Mouse (Mus musculus): ENCODE results near the gene Usp32.

Usp32 gene

GRCm38 (mm10) chr11:84978113-84978512 is 161.8 kb downstream of the Usp32 start:
- H3K27me3 ChIP-seq (ENCODE audit: control insufficient read depth, insufficient read depth, low read length, poor library complexity, severe bottlenecking) = no peaks in the 10 kb centered on the region; the same call in 1 of the 2 replicates
- H3K36me3 ChIP-seq (ENCODE audit: control insufficient read depth, insufficient read depth, low read length, poor library complexity, severe bottlenecking) = no peaks in the 10 kb centered on the region
- DNase-seq (ENCODE audit: low read depth, low spot score) = peak; percentile 18

DNA sequence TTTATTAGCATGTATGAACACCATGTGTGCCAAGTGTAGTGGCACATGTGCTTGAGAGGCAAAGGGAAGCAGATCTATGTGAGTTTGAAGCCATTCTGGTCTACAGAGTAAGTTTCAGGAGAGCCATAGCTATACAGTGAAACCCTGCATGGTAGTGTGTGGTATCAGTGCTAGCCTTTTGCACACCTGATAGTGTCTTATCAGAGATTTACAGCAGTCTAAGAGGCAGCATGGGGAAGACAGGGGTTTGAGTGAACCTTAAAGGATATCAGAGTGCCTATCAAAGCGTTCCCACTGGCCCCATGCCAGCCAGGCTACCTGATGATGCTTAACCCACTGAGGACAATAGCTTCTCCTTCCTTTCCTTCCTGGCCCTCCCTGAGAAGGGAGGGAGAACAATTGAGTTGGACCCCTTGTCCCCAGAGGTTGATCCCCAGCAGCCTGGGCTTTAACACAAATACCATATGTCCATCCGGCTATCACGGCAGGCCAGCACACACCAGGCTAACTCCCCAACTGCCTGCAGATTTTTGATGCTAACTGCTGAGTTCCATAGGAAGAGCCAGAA is 162.5 kb downstream of the Usp32 start:
- Histone ChIP-seq H3K27me3 (ENCODE audit: control insufficient read depth, insufficient read depth, low read length, poor library complexity, severe bottlenecking) (no peaks in the 10 kb centered on the region; the same call in 1 of the 2 replicates), H3K36me3 (ENCODE audit: control insufficient read depth, insufficient read depth, low read length, poor library complexity, severe bottlenecking) (no peaks in the 10 kb centered on the region)
- DNase-seq (ENCODE audit: low read depth, low spot score) = no peak

DNA sequence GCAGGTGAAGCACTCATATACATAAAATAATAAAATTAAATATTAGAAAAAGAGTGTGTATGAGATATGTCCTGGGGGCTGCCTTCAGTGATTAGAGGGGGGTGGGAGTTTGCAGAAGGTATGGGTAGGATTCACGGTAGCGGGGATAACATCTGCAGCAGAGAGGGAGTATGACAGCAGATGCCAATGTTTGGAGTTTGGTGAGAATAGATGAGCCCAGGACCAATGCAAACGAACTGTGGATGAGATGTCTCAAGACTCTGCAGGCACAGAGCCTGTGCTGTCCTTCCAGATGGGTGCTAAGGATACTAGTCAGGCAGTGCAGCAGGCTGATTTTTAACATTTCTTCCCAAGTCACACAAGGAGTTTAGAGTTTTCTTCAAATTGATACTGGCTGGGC is 163.3 kb downstream of the Usp32 start:
- Histone ChIP-seq H3K36me3 (ENCODE audit: control insufficient read depth, insufficient read depth, low read length, poor library complexity, severe bottlenecking) (no peaks in the 10 kb centered on the region), H3K27me3 (ENCODE audit: control insufficient read depth, insufficient read depth, low read length, poor library complexity, severe bottlenecking) (no peaks in the 10 kb centered on the region; the same call in 1 of the 2 replicates)
- DNase-seq (ENCODE audit: low read depth, low spot score) = no peak

DNA sequence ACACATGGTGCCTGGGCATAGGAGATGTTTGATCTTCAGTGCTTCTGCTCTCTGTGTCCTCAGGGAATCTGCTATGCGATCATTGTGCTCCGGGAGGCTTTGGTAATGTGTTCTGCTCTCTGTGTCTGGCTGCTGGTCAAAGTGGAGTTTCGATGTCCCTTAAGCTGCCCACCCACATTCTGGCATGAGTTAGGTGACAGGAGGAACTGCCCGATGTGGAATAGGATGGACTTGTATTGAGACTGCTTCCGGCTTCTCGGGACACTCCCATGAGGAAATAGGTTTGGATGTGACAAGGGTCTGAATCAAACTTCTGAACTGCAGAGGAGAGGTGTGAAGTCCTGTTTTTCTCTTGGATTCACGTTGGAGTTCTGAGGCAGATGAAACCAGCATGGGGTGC is 165.4 kb downstream of the Usp32 start:
- no peak for DNase-seq (ENCODE audit: low read depth, low spot score)
- no peaks in the 10 kb centered on the region; the same call in 1 of the 2 replicates for H3K27me3 ChIP-seq (ENCODE audit: control insufficient read depth, insufficient read depth, low read length, poor library complexity, severe bottlenecking)
- no peaks in the 10 kb centered on the region for H3K36me3 ChIP-seq (ENCODE audit: control insufficient read depth, insufficient read depth, low read length, poor library complexity, severe bottlenecking)

- DNase-seq (ENCODE audit: low read depth, low spot score) = no peak
- no peaks in the 10 kb centered on the region for H3K36me3 ChIP-seq (ENCODE audit: control insufficient read depth, insufficient read depth, low read length, poor library complexity, severe bottlenecking)
- no peaks in the 10 kb centered on the region; the same call in 1 of the 2 replicates for H3K27me3 ChIP-seq (ENCODE audit: control insufficient read depth, insufficient read depth, low read length, poor library complexity, severe bottlenecking)
These were observed 166.3 kb downstream of the Usp32 start for GRCm38 (mm10) chr11:84973661-84974060.

DNA sequence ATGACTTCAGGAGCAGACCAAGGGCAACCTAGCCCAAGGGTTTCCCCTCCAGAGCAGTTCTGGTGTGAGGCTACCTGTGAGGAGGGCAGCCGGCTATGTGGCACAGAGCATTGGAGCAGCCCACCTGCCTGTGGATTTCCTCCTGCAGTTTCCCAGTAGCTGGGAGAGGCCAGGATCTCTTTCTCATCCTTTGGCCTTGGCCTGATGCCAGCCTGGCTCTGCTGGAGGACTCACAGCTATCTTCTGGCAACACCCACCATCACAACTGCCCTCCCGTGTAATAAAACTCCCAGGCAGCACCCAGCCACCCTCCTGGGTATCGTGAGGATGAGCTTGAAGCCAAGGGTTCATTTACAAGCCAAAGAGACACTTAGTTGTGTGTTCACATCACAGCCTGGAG is 167.9 kb downstream of the Usp32 start:
- no peaks in the 10 kb centered on the region for H3K36me3 ChIP-seq (ENCODE audit: control insufficient read depth, insufficient read depth, low read length, poor library complexity, severe bottlenecking)

DNA sequence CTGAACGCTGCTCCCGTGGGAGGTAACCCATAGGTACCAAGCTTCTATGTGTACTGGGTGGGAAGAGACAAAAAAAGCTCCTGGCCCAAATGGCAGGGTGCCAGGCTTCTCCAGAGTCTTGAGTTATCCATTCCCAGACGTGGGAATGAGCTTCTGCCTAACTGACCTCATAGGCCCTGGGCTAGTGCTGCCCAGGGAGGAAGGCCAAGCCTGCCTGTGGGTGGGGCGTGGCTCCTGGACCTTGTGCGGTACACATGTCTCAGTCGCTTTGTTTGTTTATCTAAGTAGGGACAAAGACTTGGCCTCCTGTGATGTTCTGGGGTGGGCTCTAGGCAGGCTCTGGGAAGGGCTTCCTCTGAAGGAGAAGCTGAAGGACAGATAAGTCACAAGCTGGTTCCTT is 171.2 kb downstream of the Usp32 start:
- DNase-seq (ENCODE audit: low read depth, low spot score) = no peak
- H3K36me3 ChIP-seq (ENCODE audit: control insufficient read depth, insufficient read depth, low read length, poor library complexity, severe bottlenecking) = no peaks in the 10 kb centered on the region
- H3K27me3 ChIP-seq (ENCODE audit: control insufficient read depth, insufficient read depth, low read length, poor library complexity, severe bottlenecking) = no peaks in the 10 kb centered on the region

More for the DNA sequence above, 167.9 kb downstream of the Usp32 start:
- H3K27me3 ChIP-seq (ENCODE audit: control insufficient read depth, insufficient read depth, low read length, poor library complexity, severe bottlenecking) = no peaks in the 10 kb centered on the region; the same call in 1 of the 2 replicates
- no peak for DNase-seq (ENCODE audit: low read depth, low spot score)

DNA sequence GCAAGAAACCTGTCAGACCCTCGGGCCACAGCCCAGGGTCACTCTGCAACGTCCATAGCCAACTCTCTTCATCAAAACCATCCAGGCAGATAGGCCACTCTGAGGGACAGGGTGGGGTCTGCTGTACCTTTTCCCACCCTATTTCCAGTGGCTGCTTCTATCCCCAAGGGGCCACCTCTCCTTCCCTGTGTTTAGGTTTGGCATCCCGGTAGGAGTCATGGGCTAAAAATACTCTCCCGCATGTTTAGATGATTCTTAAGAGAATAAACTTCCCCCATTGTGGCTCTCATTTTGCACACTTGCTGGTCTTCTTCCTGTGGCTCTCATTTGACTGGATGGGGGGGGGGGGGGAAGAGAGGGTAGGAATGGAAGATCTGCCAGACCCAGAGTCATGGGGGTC is 171.7 kb downstream of the Usp32 start:
- H3K27me3 ChIP-seq (ENCODE audit: control insufficient read depth, insufficient read depth, low read length, poor library complexity, severe bottlenecking) = no peaks in the 10 kb centered on the region
- no peak for DNase-seq (ENCODE audit: low read depth, low spot score)

DNA sequence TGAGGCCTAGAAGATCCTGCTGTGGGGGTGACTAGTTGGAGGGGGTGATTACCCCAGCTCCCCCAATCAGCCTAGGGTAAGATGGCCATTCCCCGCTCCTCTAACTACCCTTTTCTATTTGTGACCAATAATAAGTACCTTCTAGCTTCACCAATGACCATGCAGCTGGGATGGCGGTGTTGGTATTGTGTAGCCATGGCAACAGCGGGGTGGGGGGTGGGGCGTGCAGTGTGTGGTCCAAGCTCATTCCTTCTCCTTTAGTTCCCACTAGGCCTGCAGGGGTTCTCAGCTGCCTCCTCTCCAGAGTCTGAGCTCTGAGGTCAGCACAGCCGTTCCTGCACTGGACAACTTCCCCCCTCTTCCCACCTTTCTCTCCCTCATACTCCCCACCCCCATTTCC is 172.8 kb downstream of the Usp32 start:
- Histone ChIP-seq H3K36me3 (ENCODE audit: control insufficient read depth, insufficient read depth, low read length, poor library complexity, severe bottlenecking) (no peaks in the 10 kb centered on the region), H3K27me3 (ENCODE audit: control insufficient read depth, insufficient read depth, low read length, poor library complexity, severe bottlenecking) (no peaks in the 10 kb centered on the region)
- DNase-seq (ENCODE audit: low read depth, low spot score) = no peak

More for the DNA sequence above, 171.7 kb downstream of the Usp32 start:
- H3K36me3 ChIP-seq (ENCODE audit: control insufficient read depth, insufficient read depth, low read length, poor library complexity, severe bottlenecking) = no peaks in the 10 kb centered on the region

DNA sequence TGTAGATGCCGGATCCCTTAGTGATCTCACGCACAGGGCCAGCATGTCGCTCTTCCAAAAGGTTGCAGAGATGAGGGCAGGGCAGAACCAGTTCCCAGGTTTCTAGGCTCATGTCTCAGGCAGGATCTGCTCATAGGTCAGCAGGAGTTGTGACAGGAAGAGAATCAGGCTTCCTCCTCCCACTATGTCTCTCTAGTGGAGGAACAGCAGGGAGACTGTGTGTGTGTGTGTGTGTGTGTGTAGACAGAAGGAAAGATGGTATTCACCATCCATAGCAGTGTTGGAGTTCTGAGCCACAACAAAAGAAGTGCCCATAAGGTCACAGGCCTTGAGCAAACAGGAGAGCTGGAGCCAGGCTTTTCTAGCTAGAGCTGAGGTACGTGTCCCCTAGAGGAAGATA is 173.3 kb downstream of the Usp32 start:
- no peak for DNase-seq (ENCODE audit: low read depth, low spot score)
- Histone ChIP-seq H3K27me3 (ENCODE audit: control insufficient read depth, insufficient read depth, low read length, poor library complexity, severe bottlenecking) (no peaks in the 10 kb centered on the region), H3K36me3 (ENCODE audit: control insufficient read depth, insufficient read depth, low read length, poor library complexity, severe bottlenecking) (no peaks in the 10 kb centered on the region)

DNA sequence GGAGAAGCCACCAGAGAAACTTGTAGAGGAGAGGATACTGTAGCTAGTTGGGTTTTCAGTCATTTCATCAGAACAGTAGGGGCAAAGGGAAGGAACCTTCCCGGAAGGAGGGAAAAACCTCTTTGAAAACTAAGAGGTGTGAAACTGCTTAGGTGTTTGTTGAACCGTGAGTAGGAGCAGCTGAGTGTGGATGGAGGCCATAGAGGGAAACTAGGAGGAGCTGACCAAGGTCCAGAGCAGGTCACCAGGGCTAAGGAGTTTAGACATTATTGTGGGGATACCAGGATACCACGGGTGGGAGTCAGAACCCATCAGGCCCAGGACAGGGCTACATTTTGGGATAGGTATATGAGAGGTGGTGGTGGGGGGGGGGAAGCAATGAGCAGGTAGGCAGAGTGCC is 176.4 kb downstream of the Usp32 start:
- no peaks in the 10 kb centered on the region for H3K36me3 ChIP-seq (ENCODE audit: control insufficient read depth, insufficient read depth, low read length, poor library complexity, severe bottlenecking)
- no peaks in the 10 kb centered on the region; the same call in 1 of the 2 replicates for H3K27me3 ChIP-seq (ENCODE audit: control insufficient read depth, insufficient read depth, low read length, poor library complexity, severe bottlenecking)
- DNase-seq (ENCODE audit: low read depth, low spot score) = no peak

DNA sequence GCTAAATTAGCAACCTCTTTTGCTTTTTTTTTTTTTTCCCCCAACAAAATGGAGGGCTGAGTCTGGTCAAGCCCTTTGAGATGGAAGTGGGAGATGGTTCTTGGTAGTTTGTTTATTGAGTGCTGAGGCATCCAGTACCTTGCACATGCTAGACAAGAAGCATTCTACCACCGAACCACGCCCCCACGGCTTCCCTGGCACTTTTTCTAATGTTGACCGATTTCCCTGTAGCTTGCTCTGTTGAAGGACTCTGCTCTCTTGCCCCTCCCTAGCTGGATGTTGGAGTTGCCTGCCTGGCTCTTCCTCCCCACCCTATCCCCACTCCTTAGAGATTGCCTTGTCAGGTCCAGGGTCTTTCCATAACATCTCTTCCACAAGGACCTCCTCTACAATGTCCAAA is 177.4 kb downstream of the Usp32 start:
- no peaks in the 10 kb centered on the region for H3K36me3 ChIP-seq (ENCODE audit: control insufficient read depth, insufficient read depth, low read length, poor library complexity, severe bottlenecking)
- H3K27me3 ChIP-seq (ENCODE audit: control insufficient read depth, insufficient read depth, low read length, poor library complexity, severe bottlenecking) = no peaks in the 10 kb centered on the region; the same call in 1 of the 2 replicates
- no peak for DNase-seq (ENCODE audit: low read depth, low spot score)

DNA sequence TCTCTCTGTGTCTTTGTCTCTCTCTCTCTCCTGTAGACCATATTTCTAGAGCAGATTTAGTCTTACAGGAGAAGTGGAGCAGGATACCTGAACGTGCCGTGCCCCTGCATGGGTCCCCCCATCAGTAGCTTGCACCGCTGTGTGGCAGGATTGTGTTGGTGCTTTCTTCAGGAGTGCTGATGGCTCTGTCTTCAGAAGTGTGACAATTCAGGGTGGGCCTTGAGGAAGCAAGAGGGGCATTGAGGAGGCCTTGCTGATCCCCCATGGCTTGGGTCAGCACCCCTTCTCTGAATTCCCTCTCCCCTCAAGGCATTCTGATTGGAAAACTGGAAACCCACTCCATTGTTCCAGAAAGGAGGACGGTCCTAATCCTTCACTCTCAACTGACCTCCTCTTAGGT is 178.4 kb downstream of the Usp32 start:
- no peaks in the 10 kb centered on the region; the same call in 1 of the 2 replicates for H3K27me3 ChIP-seq (ENCODE audit: control insufficient read depth, insufficient read depth, low read length, poor library complexity, severe bottlenecking)
- DNase-seq (ENCODE audit: low read depth, low spot score) = no peak
- H3K36me3 ChIP-seq (ENCODE audit: control insufficient read depth, insufficient read depth, low read length, poor library complexity, severe bottlenecking) = no peaks in the 10 kb centered on the region

DNA sequence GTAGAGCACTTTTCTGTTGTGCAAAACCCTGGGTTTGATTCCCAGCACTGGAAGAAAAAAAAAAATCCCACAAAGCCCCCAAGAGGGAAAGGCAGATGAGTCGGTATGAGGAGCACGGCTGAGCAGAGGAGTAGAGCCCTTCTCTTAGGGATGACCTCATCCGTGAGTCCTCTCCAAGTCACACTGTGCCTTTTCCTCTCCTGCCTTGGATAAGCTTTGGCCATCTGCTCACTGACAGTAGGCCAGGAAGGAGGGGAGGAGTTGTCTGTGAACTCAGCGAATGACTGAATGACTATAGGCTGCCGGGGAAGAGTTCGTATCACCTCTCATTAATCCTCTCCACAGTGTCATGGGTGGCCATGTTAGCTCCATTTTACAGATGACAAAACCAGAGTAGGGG is 179.2 kb downstream of the Usp32 start:
- Histone ChIP-seq H3K27me3 (ENCODE audit: control insufficient read depth, insufficient read depth, low read length, poor library complexity, severe bottlenecking) (no peaks in the 10 kb centered on the region; the same call in 1 of the 2 replicates), H3K36me3 (ENCODE audit: control insufficient read depth, insufficient read depth, low read length, poor library complexity, severe bottlenecking) (no peaks in the 10 kb centered on the region)
- DNase-seq (ENCODE audit: low read depth, low spot score) = no peak

DNA sequence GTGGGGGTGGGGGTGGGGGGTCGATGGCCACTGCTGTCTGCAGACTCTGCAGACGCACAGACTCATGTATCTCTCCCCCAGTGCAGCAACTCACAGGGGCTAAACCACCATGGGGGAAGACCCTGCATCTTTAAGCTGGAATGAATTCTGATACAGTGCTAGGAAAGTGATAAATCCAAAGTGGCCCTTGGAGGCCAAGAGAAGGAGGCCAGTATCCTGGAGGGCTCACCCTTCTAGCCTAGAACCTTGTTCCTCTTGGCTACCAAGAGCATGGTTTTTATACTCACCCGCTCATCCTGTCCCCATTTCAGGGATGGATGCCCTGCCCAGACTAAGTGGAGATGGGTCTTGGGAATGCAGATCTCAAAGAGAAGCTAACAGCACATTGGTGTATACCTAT is 179.7 kb downstream of the Usp32 start:
- DNase-seq (ENCODE audit: low read depth, low spot score) = no peak
- H3K36me3 ChIP-seq (ENCODE audit: control insufficient read depth, insufficient read depth, low read length, poor library complexity, severe bottlenecking) = no peaks in the 10 kb centered on the region
- no peaks in the 10 kb centered on the region; the same call in 1 of the 2 replicates for H3K27me3 ChIP-seq (ENCODE audit: control insufficient read depth, insufficient read depth, low read length, poor library complexity, severe bottlenecking)

GRCm38 (mm10) chr11:84959701-84960181 is 180.2 kb downstream of the Usp32 start:
- DNase-seq (ENCODE audit: low read depth, low spot score) = no peak
- no peaks in the 10 kb centered on the region for H3K36me3 ChIP-seq (ENCODE audit: control insufficient read depth, insufficient read depth, low read length, poor library complexity, severe bottlenecking)

More at GRCm38 (mm10) chr11:84959701-84960181, 180.2 kb downstream of the Usp32 start:
- no peaks in the 10 kb centered on the region; the same call in 1 of the 2 replicates for H3K27me3 ChIP-seq (ENCODE audit: control insufficient read depth, insufficient read depth, low read length, poor library complexity, severe bottlenecking)

Data from splenic B cell, adult 2 months (primary cell).